Mouse (Mus musculus) MEL (cell line): Measurements from ENCODE around the gene Mfap3. TPM values are rescaled to one million over a fixed set of nuclear protein-coding genes. Genes with fewer than 3 reads are reported as not detected.

Source experiments
- DNase-seq: peaks from one replicate; pipeline ENCODE4 v3.0.0; 2011; ENCODE audit warnings: low read depth, low spot score
- H3K27ac ChIP-seq: 2 replicates; pipeline ENCODE4 v1.5.1; 2012; ENCODE audit warnings: low read depth, mild to moderate bottlenecking, control low read depth, low read length, moderate library complexity; ENCODE audit not compliant: control insufficient read depth
- H3K27me3 ChIP-seq, 2 experiments: fragments of 150-350 bp in 1 of 2; sonication (generic) in 1 of 2; 2 replicates each; pipeline ENCODE4 v1.6.1; 2012; ENCODE audit warnings: low read length in 2 of 2, mild to moderate bottlenecking in 2 of 2, improper control_type of control experiment in 1 of 2, moderate library complexity in 1 of 2; ENCODE audit not compliant: insufficient read depth in 2 of 2, control insufficient read depth in 1 of 2
- H3K36me3 ChIP-seq, 2 experiments: 2 replicates each; pipeline ENCODE4 v1.6.1; 2012 to 2014; ENCODE audit warnings: low read length in 2 of 2, improper control_type of control experiment in 1 of 2, inconsistent platforms in 1 of 2, mild to moderate bottlenecking in 1 of 2; ENCODE audit not compliant: insufficient read depth in 2 of 2, control insufficient read depth in 1 of 2
- H3K4me1 ChIP-seq, 2 experiments: fragments of 150-350 bp in 1 of 2; sonication (generic) in 1 of 2; 2 replicates each; pipeline ENCODE4 v1.6.1; 2012; ENCODE audit warnings: low read length in 2 of 2, improper control_type of control experiment in 1 of 2, mild to moderate bottlenecking in 1 of 2; ENCODE audit not compliant: insufficient read depth in 2 of 2, control insufficient read depth in 1 of 2
- H3K4me3 ChIP-seq, 2 experiments: fragments of 150-350 bp in 1 of 2; sonication (generic) in 1 of 2; 2 replicates each; pipeline ENCODE4 v1.5.1; 2012; ENCODE audit warnings: low read depth in 2 of 2, low read length in 2 of 2, mild to moderate bottlenecking in 2 of 2, moderate library complexity in 2 of 2, control low read depth in 1 of 2, improper control_type of control experiment in 1 of 2; ENCODE audit not compliant: control insufficient read depth in 1 of 2, insufficient read depth in 1 of 2
- H3K79me2 ChIP-seq: 2 replicates; pipeline ENCODE4 v1.6.1; 2012; ENCODE audit warnings: mild to moderate bottlenecking, low read length, moderate library complexity; ENCODE audit not compliant: control insufficient read depth, poor library complexity, insufficient read depth
- H3K9ac ChIP-seq: 2 replicates; pipeline ENCODE4 v1.6.1; 2012; ENCODE audit warnings: low read depth, mild to moderate bottlenecking, control low read depth, low read length, moderate library complexity; ENCODE audit not compliant: control insufficient read depth, poor library complexity, severe bottlenecking
- H3K9me3 ChIP-seq: fragments of 150-350 bp; sonication (generic); replicated peaks from 2 replicates; pipeline ENCODE4 v1.6.1; 2012; ENCODE audit warnings: mild to moderate bottlenecking, low read length, improper control_type of control experiment, moderate library complexity; ENCODE audit not compliant: insufficient read depth
- BHLHE40 ChIP-seq: IDR thresholded peaks from 2 replicates; pipeline ENCODE4 v1.6.1; 2012; ENCODE audit warnings: low read depth, mild to moderate bottlenecking, inconsistent platforms, low read length, improper control_type of control experiment, borderline replicate concordance
- CHD1 ChIP-seq: IDR thresholded peaks from 2 replicates; pipeline ENCODE4 v1.6.1; 2012; ENCODE audit warnings: low read depth, mild to moderate bottlenecking, inconsistent platforms, low read length, improper control_type of control experiment
- CHD2 ChIP-seq: IDR thresholded peaks from 2 replicates; pipeline ENCODE4 v1.6.1; 2011; ENCODE audit warnings: low read length, improper control_type of control experiment
- CTCF ChIP-seq, 3 experiments: IDR thresholded peaks in 2 of 3; conservative IDR thresholded peaks in 1 of 3; 2 replicates each; pipeline ENCODE4 v1.5.1; 2011 to 2012; ENCODE audit warnings: low read length in 3 of 3, low read depth in 2 of 3, mild to moderate bottlenecking in 2 of 3, improper control_type of control experiment in 1 of 3, inconsistent platforms in 1 of 3, mixed read lengths in 1 of 3, moderate library complexity in 1 of 3; ENCODE audit not compliant: control insufficient read depth in 1 of 3, insufficient read depth in 1 of 3, poor library complexity in 1 of 3, severe bottlenecking in 1 of 3
- ELF1 ChIP-seq: IDR thresholded peaks from 2 replicates; pipeline ENCODE4 v1.6.1; 2014; ENCODE audit warnings: low read depth, mild to moderate bottlenecking, inconsistent platforms, low read length, improper control_type of control experiment, moderate library complexity
- ETS1 ChIP-seq: IDR thresholded peaks from 2 replicates; pipeline ENCODE4 v1.6.1; 2012; ENCODE audit warnings: low read depth, mild to moderate bottlenecking, inconsistent platforms, low read length, improper control_type of control experiment, moderate library complexity
- GATA1 ChIP-seq: IDR thresholded peaks from 2 replicates; pipeline ENCODE4 v1.6.1; 2011; ENCODE audit warnings: low read depth, low read length, improper control_type of control experiment
- HCFC1 ChIP-seq: IDR thresholded peaks from 2 replicates; pipeline ENCODE4 v1.6.1; 2012; ENCODE audit warnings: low read depth, mild to moderate bottlenecking, inconsistent platforms, low read length, improper control_type of control experiment, moderate library complexity
- MAFK ChIP-seq: IDR thresholded peaks from 2 replicates; pipeline ENCODE4 v1.6.1; 2011; ENCODE audit warnings: low read depth, mild to moderate bottlenecking, low read length, improper control_type of control experiment, borderline replicate concordance
- MAX ChIP-seq: IDR thresholded peaks from 2 replicates; pipeline ENCODE4 v1.6.1; 2011; ENCODE audit warnings: low read length, improper control_type of control experiment
- MYC ChIP-seq: IDR thresholded peaks from 2 replicates; pipeline ENCODE4 v1.6.1; 2011; ENCODE audit warnings: low read depth, mild to moderate bottlenecking, low read length, improper control_type of control experiment, moderate library complexity
- NRF1 ChIP-seq: IDR thresholded peaks from 2 replicates; pipeline ENCODE4 v1.6.1; 2014; ENCODE audit warnings: low read depth, mild to moderate bottlenecking, inconsistent platforms, low read length, improper control_type of control experiment, moderate library complexity; ENCODE audit not compliant: poor library complexity, insufficient read depth, severe bottlenecking
- POLR2A ChIP-seq, 2 experiments: IDR thresholded peaks; 2 replicates each; pipeline ENCODE4 v1.6.1; 2011 to 2012; ENCODE audit warnings: low read length in 2 of 2, mild to moderate bottlenecking in 2 of 2, control low read depth in 1 of 2, improper control_type of control experiment in 1 of 2, low read depth in 1 of 2, moderate library complexity in 1 of 2; ENCODE audit not compliant: control insufficient read depth in 1 of 2, insufficient read depth in 1 of 2, poor library complexity in 1 of 2
- POLR2AphosphoS2 ChIP-seq: IDR thresholded peaks from 2 replicates; pipeline ENCODE4 v1.6.1; 2011; ENCODE audit warnings: low read length, improper control_type of control experiment
- POLR2AphosphoS5 ChIP-seq: IDR thresholded peaks from 2 replicates; pipeline ENCODE4 v1.6.1; 2012; ENCODE audit warnings: low read depth, borderline replicate concordance, mild to moderate bottlenecking, inconsistent platforms, low read length, moderate library complexity, mixed read lengths
- SIN3A ChIP-seq: IDR thresholded peaks from 2 replicates; pipeline ENCODE4 v1.6.1; 2012; ENCODE audit warnings: low read length, improper control_type of control experiment, inconsistent platforms
- SMC3 ChIP-seq: IDR thresholded peaks from 2 replicates; pipeline ENCODE4 v1.6.1; 2011; ENCODE audit warnings: low read depth, low read length, improper control_type of control experiment
- TAL1 ChIP-seq: IDR thresholded peaks from 2 replicates; pipeline ENCODE4 v1.6.1; 2012; ENCODE audit warnings: mild to moderate bottlenecking, inconsistent platforms, low read length, moderate library complexity, mixed read lengths
- TCF12 ChIP-seq: IDR thresholded peaks from 2 replicates; pipeline ENCODE4 v1.6.1; 2014; ENCODE audit warnings: low read depth, mild to moderate bottlenecking, inconsistent platforms, low read length, improper control_type of control experiment, moderate library complexity
- UBTF ChIP-seq: IDR thresholded peaks from 2 replicates; pipeline ENCODE4 v1.6.1; 2012; ENCODE audit warnings: low read depth, mild to moderate bottlenecking, inconsistent platforms, low read length, improper control_type of control experiment, moderate library complexity, borderline replicate concordance; ENCODE audit not compliant: insufficient read depth
- USF2 ChIP-seq, 2 experiments: IDR thresholded peaks; 2 replicates each; pipeline ENCODE4 v1.6.1; 2011 to 2012; ENCODE audit warnings: improper control_type of control experiment in 2 of 2, low read length in 2 of 2, borderline replicate concordance in 1 of 2, inconsistent platforms in 1 of 2, low read depth in 1 of 2, mild to moderate bottlenecking in 1 of 2; ENCODE audit not compliant: insufficient read depth in 1 of 2
- ZC3H11A ChIP-seq: IDR thresholded peaks from 2 replicates; pipeline ENCODE4 v1.6.1; 2012; ENCODE audit warnings: low read depth, mild to moderate bottlenecking, inconsistent platforms, low read length, improper control_type of control experiment
- ZMIZ1 ChIP-seq: IDR thresholded peaks from 2 replicates; pipeline ENCODE4 v1.6.1; 2012; ENCODE audit warnings: low read depth, mild to moderate bottlenecking, inconsistent platforms, low read length, improper control_type of control experiment, moderate library complexity
- ZNF384 ChIP-seq: IDR thresholded peaks from 2 replicates; pipeline ENCODE4 v1.6.1; 2012; ENCODE audit warnings: low read depth, mild to moderate bottlenecking, inconsistent platforms, low read length, improper control_type of control experiment
- polyA plus RNA-seq, 2 experiments: library from polyadenylated mRNA; stranded (reverse) in 1 of 2; unstranded in 1 of 2; fragments of >175 nt in 1 of 2; fragments of >200 nt in 1 of 2; gene quantifications; 2 replicates each; pipeline versions ENCODE4 v1.2.1 to v1.2.4; 2012; ENCODE audit warnings: low replicate concordance in 2 of 2, low read depth in 1 of 2; ENCODE audit not compliant: insufficient read length in 2 of 2, insufficient read depth in 1 of 2, missing spikeins in 1 of 2
- total RNA-seq: library from RNA; depleted of rRNA; stranded (reverse); fragments of 300-350 nt; gene quantifications from 2 replicates; pipeline ENCODE4 v1.2.3, GENCODE M21; 2012

Gene Mfap3
- total and polyA plus RNA-seq, 3 experiments, result 21.2 to 22.7 TPM; not detected in 1

DNA sequence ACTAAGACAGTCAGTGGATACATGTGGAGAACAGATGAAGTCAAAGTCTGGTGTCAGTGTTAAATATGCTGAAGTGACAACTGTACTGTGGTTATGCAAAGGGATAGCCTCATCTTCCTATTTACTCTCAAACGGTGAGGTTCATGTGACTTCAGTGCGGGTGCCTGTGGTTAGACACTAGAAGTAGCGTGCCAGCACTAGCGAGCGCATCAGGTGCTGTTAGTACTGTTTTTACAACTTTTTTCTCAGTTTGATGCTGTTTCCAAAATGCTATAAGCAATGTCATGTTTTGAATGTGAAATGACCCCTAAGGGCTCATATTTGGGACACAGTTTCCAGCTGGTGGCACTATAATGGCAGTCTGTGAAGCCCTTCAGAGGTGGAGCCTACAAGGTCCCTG, 20.2 kb upstream of the Mfap3 start:
- Histone ChIP-seq H3K4me1 (peaks cover 0 to 6% of the 10 kb centered on the region in 2 experiments; a peak in 2 of 4 replicates), H3K79me2 (no peaks in the 10 kb centered on the region), H3K4me3 (no peak overlapping the region), H3K27ac (no peak overlapping the region), H3K9me3 (no peaks in the 10 kb centered on the region), H3K27me3 (no peaks in the 10 kb centered on the region), H3K36me3 (peaks cover 6 to 13% of the 10 kb centered on the region in 2 experiments), H3K9ac (no peak overlapping the region)
- no peak for DNase-seq
- no peak for TF ChIP-seq GATA1
- TF ChIP-seq ETS1, result no peak
- no peak for TF ChIP-seq HCFC1
- TF ChIP-seq NRF1, result no peak
- no peak for TF ChIP-seq ELF1
- no peak for TF ChIP-seq MAFK
- TF ChIP-seq ZMIZ1, result no peak
- TF ChIP-seq POLR2AphosphoS5, result no peak
- no peak for TF ChIP-seq TCF12

GRCm38 (mm10) chr11:57503155-57503554, 15.3 kb upstream of the Mfap3 start:
- Histone ChIP-seq H3K27me3 (no peaks in the 10 kb centered on the region), H3K9me3 (no peaks in the 10 kb centered on the region), H3K27ac (no peak overlapping the region), H3K4me3 (no peak overlapping the region), H3K79me2 (no peaks in the 10 kb centered on the region), H3K9ac (no peak overlapping the region), H3K36me3 (peaks cover 6 to 19% of the 10 kb centered on the region in 2 experiments), H3K4me1 (peaks cover 0 to 6% of the 10 kb centered on the region in 2 experiments; a peak in 2 of 4 replicates)
- DNase-seq, result no peak
- TF ChIP-seq CHD1, result no peak
- no peak for TF ChIP-seq CTCF (IDR thresholded peaks at IDR 0.05 in 2 of 3, conservative IDR thresholded peaks at IDR 0.05 in 1 of 3; ENCODE audit: control insufficient read depth in 1 of 3, insufficient read depth in 1 of 3, low read depth in 2 of 3, low read length in 3 of 3, poor library complexity in 1 of 3, severe bottlenecking in 1 of 3)
- no peak for TF ChIP-seq MAX
- TF ChIP-seq POLR2AphosphoS2, result no peak
- no peak for TF ChIP-seq CHD2

DNA sequence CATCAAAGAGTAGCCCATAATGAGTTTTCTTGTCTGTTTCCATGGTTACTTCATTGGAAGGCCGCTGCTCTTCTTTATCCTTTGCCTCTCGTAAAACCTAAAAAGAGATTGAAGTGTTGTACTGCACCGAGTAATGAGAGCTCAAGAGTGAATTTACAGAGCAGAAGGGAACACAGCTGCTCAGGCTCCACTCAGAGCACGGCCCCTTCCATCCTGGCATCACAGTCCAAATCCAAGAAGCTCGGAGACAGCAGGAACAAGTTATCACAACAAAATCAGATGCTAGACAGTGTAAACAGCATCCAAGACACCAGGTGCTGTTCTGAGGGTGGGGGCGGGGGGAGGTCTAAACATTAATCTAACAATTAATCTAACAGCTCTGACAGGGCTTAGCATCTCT, 11.6 kb upstream of the Mfap3 start:
- Histone ChIP-seq H3K27me3 (no peaks in the 10 kb centered on the region), H3K27ac (no peak overlapping the region), H3K4me1 (peaks cover 0 to 6% of the 10 kb centered on the region in 2 experiments; a peak in 2 of 4 replicates), H3K9ac (no peak overlapping the region), H3K36me3 (peaks cover 6 to 21% of the 10 kb centered on the region in 2 experiments), H3K79me2 (no peaks in the 10 kb centered on the region), H3K4me3 (no peak overlapping the region), H3K9me3 (no peaks in the 10 kb centered on the region)
- TF ChIP-seq SMC3, result no peak
- no peak for TF ChIP-seq BHLHE40
- no peak for TF ChIP-seq CHD2
- no peak for TF ChIP-seq USF2 (IDR thresholded peaks at IDR 0.05; ENCODE audit: borderline replicate concordance in 1 of 2, insufficient read depth in 1 of 2, low read depth in 1 of 2, low read length in 2 of 2)
- no peak for TF ChIP-seq ZNF384
- no peak for TF ChIP-seq SIN3A
- no peak for TF ChIP-seq POLR2A (IDR thresholded peaks at IDR 0.05; ENCODE audit: control insufficient read depth in 1 of 2, insufficient read depth in 1 of 2, low read depth in 1 of 2, low read length in 2 of 2, poor library complexity in 1 of 2)
- TF ChIP-seq UBTF, result no peak
- no peak for TF ChIP-seq ZC3H11A
- TF ChIP-seq ETS1, result no peak
- no peak for TF ChIP-seq TAL1
- no peak for TF ChIP-seq MYC
- TF ChIP-seq POLR2AphosphoS2, result no peak
- DNase-seq, result no peak
